Mouse (Mus musculus) spleen, postnatal 14 days (tissue): ENCODE measurements at regions not wholly inside any gene's neighbourhood (a gene's known extent, or its start where the extent isn't known, plus 50 kb on each side); places are given as distances from the start of the nearest gene placed in this dataset.
"Not testable (repeated sequence)": the region's sequence is repeated elsewhere in the genome, so short reads cannot be mapped to it uniquely, and the experiment has no call there.

Experiments used
- DNase-seq, 2 experiments: peaks; one replicate each; pipeline ENCODE4 v3.0.0; 2021 to 2022; ENCODE audit warnings: low spot score in 2 of 2

DNA sequence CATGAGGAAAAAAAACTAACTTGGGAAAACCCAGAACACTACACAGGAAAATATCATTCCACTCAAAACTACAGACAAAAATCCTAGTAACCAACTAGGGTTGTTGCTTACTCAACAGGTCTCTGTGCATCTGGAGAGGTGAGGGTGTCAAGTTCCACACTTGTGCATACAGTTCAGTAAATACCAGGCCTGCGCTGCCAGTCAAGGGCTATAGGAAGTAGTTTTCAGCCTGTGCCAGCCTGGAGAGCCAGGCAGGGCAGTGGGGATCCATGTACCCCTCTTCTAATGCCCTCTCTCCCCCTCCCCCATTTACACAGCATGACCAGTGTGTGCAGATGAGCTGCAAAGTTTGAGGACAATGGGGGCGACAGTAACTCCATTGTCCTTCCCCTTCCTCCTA is 302.8 kb upstream of the Cdh5 start:
- not testable (repeated sequence) for DNase-seq

DNA sequence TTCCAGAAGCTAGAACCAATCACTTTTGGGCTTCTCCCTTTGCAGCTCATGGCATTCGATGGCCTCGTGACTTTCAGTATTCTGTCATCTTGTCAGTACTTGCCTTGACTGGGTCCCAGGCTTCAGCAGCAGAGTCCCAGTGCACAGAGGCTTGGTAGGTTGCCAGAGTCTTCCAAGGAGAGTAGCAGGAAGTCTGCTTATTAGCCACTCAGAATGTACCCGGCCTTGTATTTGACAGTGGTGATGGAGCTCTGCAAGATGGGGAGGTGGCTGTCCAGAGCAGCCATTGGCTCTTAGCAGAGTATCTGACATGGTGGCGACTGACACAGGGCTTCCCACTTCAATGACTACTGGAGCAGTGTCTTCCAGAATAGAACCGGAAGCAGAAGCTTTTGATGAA is 293.3 kb upstream of the Cdh5 start:
- no peak for DNase-seq

DNA sequence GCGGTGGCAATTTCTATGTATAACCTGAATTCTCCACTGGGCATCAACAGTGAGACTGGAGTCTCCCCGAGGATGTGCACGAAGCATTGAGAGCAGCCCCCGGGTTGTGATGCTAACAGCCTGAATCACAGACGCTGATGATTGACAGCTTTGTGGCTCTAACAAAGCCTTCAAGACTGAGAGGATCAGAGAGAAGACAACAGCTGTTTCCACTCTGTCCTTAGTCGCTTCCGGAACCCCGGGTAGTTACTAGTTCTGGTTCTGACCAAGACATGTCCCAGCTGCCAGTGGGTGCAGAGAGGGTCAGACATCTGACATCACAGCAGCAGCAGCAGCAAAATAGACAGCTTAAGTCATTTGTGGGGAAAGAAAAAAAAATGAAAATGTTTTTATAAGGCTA is 292.8 kb upstream of the Cdh5 start:
- no peak for DNase-seq

DNA sequence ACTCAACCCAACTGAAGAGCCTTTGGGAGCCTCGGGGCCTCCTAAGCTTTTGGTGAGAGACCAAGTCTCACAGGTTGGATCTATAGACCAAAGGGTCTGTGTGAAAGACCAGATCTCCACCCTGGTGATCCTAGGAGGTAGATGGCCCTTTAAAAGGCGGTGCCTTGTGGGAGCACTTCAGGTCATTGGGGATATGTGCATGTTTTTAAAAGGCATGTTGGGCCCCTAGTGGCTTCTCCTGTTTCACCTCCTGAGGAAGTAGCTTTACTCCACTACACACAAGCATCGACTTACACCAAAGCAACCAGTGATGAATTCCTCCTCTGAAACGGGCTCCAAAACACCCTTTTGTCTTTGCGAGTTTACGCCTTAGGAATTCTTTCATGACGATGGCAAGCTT is 292.3 kb upstream of the Cdh5 start:
- DNase-seq = no peak

DNA sequence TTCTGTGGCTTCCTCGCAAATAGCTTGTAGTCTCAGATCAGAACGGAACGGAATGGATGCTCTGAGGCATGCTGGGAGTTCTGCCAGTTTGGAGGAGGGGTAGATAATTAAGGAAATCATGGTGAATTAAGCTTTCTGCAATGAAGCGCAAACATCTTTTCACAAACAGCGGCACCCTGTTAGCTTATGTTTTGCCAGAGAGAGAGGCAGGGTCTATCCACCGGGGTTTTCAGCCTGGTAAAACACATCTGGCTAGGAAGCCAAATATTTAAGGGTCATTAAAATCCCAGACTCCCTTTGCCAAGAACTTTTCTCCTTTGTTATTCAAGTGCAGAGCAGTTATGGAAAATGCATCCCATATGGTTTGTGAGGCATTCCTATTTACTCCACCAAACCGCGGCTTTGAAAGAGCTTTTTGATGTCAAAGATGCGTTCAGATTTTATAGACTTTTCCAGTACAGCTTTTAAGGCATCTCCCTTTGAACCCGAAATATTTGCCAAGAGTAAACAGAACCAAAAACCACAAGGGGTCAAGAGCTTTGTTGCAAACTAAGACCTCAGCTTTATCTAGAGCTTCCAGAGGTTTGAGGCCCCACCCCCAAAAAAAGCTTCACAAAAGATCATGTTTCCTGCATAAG is 287.4 kb upstream of the Cdh5 start:
- no peak for DNase-seq

DNA sequence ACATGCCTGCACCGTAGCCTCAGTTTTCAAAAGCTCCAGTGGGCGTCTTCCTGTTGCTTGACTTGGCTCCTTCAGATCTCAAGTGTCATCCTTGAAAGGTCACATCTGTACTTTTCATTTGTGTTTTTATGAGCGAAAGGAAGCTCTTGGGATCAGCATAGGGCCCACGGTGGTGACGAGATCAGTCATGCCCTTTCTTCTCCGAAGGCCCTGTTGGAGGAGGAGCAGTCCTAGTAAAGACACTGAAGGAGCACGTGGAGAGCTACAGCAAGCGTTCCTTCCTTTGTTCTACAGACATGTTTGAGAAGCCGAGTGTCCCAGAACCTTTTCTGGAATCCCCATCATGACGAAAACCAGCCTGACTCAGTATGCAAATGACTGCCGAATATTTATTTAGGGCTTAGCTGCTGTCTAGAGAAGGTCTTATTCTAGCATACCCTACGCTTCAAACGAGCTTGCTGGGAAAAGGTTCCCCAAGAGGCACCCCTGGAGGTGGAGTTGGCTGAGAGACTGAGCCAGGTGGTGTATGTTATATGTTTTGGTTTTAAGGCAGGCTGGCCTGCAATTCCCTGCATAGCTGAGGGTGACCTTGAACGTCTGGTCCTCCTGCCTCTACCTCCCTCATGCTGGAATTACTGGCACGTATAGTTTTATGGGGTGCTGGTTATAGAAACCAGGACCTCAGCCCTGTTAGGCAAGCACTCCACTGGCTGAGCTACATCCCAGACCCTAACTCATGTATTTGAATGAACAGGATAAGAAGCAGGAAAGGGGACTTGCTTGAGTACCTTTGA is 285.1 kb upstream of the Cdh5 start:
- DNase-seq = no peak

DNA sequence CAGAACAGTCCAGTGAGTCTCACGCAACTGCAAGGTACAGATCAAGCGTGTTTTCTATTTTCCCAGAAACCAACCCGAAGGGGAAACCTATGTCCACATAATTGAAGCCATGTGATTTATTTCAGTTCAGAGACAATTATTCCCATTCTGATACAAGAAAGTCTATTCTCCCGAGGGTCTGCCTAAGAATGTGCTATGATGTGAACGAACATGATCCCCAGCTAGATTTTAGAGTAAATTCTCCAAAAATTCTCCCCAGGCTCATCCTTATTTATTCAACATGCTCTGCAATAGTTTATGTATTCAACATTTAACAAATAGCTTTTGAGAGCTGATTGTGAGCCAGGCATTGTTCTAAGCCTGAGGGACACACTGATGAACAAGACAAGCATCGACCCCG is 277.9 kb upstream of the Cdh5 start:
- no peak for DNase-seq

DNA sequence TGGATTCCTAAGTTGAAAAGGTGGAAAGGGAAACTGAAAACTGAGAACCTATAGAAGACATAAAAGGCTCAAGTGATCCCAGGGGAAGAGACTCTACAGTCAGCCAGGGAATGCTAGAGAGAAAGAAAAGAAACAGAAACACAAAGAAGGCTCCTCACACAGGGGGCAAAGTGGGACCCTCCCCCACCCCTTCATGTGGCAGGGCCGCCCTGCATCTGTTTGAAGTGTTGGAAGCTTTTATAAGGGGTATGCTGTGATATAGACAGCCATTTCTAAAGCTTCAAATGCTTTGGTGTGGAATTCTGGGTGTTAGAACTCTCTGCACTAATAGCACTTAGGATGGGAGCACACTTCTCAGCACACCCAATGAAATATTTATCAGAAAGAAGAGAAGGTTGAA is 276.7 kb upstream of the Cdh5 start:
- no peak for DNase-seq

DNA sequence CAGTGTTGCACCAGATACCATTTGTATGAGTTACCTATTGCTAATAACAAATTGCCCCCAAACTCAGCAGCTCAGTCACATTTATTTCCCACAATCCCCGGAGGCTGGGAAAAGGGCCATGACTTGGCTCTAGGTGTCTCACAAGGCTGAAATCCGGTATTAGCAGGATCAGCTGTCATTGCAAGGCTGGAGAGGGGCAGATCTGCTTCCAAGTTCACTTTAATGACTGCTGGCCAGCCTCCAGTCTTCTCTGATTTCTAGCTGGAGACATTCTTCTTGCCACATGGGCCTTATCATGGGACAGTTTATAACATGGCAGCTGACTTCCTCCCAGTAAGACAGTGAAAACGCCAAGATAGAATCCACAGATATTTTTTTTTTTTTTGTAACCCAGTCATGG is 276.1 kb upstream of the Cdh5 start:
- DNase-seq = no peak

DNA sequence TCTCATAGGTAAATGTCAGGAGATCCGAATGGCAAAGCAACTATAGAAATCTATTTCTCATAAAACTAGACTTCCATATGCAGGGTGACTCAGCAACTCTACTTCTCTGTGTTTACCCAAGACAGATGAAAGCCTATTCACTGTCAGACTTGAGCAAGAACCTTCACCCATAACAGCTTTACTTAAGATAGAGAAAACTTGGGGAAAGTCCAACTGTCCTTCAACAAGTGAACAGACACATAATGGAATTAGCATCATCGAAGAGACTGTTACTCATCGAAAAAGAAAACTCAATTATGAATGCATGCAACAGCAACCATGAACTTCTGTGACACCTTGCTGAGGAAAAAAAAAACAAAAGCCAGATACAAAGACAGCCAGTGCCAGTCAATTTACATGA is 271.0 kb upstream of the Cdh5 start:
- no peak for DNase-seq

DNA sequence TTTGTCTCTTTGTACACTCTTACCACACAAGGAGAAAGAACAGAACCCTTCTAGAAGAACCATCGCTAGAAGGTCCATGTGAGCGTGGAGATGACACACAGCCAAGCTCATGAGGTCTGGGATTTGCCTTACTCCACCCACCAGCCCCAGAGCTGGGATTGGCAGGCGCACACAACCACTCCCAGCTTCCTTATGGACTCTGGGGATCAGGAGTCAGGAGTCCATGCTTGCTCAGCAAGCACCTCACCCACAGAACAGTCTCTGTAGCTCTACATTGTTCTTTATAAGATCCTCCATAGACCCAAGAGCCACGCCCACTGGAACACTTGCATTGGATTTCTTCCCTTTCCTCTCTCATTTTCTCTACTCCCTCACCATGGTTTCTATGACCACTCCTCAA is 261.4 kb upstream of the Cdh5 start:
- DNase-seq = no peak

DNA sequence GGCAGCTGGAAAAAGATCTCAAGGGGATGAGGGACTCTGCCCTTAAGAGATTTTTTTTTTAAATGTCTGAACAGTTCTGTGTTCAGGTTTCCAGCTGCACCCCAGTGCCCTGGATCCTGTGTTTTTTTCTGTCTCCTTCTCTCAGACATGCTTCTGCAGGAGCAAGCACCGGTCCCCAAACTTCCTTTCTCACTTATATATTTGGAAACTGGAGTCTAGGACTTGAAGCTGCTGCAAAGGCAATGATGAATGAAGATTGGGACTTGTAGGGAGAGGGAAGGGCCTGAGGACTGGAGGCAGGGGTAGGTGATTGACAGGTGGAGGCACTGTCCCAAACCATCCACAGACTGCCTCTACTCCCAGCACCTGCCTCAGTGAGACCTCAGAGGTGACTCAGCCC is 255.5 kb upstream of the Cdh5 start:
- DNase-seq = no peak

DNA sequence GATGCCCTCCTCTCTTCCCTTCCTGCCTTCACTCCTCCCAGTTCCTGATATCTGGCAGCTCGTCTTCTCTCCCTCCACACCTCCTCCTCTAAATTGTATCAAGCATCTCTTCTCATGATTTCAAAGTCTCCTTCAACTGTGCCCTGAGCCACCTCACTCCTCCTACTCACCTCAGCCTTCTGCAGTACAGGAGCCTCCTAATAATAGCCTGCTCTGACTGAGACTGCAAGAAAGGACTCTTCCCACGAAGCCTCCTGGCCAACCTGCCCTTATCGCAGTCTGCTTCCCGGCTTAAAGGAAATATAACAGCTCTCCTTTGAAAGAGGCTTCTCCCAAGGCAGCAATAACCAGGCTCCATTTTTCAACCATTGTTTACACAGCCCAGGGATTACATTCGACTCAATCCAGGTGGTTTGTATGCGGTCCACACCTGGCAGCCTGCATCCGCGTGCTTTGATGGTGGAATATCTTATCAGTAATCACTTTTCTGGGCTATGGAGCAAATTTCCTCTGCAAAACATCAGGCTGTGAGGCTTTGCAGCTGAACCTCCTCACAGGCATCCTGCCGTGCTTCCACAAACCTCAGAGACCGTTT is 254.9 kb upstream of the Cdh5 start:
- no peak for DNase-seq

DNA sequence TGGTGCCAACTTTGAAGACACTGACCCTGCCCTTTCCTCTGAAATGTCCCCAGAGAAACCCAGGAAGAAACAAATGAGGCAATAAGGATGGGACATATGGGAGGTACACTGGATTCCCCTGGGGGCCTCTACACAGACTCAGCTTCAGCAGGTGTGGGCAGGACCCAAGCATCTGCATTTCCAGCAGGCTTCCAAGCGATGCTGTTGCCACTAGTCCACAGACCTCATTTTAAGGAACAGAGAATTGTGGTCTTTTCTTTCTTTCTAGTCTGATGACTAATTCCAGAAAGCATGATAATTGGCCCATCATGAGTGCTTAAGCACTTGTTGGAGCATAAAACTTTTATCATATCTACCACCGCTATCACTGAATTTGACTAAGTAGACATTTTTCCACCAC is 251.6 kb upstream of the Cdh5 start:
- no peak for DNase-seq

DNA sequence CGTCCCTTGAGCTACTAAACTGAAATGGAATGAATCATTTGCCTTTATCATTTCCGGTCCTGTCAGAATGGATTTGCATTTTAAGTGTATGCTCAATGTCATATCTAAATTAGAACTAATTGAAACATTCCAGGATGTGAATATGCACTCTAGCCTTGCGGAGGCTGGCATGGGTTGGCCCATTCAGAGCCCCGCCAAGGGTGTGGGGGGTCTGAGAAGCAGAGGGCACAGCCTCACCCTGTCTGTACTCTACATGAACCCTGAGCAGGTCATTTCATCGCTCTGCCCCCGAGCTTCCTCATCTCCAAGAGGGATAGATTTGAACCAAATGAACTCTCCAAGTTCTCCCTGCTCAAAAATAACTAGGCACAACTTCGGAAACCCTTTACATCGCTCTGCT is 250.1 kb upstream of the Cdh5 start:
- no peak for DNase-seq

DNA sequence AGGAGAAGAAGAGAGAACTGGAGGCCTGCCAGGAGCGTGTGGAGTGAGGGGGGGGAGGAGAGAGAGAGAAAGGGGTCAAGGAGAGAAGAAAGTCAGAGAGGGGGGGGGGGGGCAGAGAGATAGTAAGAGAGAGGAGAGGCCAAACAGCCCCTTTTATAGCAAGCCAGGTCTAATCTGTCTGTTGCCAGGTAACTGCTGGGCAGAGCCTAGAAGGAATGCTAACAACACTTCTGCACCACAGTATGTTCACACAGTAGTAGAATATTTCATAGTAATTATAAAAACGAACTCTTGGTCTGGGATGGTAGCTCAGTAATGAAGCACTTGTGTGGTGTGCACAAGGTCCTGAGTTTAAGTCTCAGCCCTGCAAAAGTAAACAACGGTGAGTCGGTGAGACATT is 248.4 kb upstream of the Cdh5 start:
- no peak for DNase-seq

DNA sequence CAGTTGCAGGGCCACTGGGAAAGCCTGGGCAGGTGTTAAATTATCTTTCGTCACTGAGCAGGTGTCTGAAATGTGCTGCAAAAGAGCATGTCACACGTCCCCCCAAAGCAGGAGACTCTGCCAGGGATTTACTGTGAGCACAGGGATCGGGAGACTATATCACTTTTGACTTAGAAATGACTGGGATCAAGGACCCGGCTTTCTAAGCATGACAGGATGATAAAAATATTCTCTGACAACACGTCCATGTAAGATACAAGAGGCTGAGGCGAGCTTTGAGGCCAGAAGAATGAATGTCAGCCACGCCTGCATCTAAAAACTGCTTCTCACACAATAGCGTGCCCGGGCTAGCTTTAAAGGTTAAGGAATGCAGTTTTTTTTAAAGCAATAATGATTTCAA is 246.1 kb upstream of the Cdh5 start:
- no peak for DNase-seq

DNA sequence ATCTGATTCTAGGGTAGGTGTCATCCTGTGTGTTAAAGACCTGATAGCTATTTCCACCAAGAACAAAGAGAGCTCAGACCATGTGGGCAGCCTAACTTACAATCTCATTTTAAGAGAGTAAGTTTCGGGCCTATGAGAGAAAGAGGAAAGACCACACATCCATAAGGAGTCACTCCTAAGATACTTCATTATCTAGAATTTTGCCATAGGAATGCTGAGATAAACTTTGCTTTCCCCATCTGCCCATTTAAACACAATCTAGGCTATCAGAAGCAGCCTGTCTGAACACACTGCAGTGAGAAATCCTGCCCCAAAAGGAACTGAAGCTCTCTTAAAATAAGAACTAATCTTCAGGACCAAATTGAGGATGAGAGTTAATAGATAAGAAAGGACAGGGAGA is 242.3 kb upstream of the Cdh5 start:
- no peak for DNase-seq

DNA sequence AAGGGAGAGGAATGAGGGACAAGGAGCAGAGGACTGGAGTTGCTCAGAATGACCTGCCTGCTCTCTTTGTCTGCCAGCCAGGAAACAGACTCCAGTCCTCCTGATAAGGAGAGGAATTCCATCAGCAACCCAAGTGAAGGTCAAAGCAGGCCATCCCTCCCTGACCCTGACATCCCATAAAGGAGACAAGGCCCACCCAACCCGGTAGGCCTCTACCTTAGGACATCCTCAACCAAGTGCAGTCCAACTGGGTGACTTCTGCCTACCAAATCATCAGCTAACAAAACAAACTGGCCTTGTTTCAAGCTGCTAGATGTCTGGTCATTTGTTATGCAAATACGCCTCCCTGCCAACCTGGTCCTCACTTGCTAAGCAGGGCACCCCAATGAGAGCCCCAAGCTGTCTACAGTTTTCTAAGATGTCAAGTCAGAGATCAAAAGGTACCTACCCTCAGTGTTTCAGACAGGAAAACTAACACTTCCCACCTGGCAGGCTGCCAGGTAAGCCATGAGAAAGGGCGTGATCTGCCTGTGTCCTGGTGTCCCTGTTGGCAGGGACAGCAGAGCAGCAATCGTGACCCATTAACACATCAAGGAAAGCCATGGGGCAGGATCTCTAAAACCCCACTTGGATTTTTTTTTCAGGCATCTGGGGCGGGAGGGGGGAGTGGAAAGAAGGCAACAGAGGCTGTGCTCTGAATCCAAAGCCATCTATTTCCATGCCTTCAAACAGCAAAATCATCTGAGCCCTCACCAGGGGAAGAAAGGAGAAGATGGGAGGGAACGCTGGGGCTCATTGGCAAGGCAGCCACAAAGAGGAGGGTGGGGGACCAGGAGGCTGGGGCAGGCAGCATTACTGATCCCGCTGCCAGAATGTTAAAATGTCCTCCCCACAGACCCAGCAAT is 227.6 kb upstream of the Cdh5 start:
- no peak for DNase-seq

DNA sequence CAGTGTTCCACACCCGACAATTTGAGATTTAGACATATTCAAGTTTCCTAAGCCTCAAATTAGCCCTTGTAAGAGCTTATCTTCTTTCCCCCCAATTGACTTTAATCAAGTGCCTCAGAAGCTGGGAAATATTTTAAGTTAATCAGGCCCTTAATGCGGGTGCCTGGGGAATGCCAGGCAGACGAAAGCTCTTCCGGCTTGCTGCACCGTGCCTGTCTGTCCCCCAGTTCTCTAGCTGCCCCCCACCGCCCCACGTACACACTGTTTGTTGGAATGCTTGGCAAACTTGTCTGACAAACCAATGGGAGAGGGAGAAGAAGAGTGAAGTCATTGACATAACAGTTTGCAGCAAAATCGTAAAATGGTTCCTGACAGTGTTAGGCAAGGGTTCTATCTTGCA is 226.9 kb upstream of the Cdh5 start:
- DNase-seq = no peak

DNA sequence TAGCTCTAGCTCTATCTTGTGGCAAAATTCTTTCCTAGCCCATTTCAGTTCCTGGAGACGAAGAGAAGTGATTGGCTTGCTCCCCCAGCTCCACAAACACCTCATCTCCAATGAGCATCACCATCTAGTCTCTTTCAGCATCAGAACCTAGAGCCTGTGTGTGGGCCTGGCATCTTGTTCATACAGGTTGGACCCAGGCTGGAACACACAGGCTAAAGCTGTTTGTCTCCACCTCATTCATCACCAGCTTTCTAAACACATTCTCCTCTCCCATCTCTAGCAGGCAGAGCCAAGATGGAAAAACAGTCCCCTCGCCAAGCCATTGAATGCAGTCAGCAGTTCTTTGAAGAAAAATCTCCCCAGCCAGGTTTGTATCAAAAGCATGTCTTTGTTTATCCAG is 221.9 kb upstream of the Cdh5 start:
- no peak for DNase-seq

DNA sequence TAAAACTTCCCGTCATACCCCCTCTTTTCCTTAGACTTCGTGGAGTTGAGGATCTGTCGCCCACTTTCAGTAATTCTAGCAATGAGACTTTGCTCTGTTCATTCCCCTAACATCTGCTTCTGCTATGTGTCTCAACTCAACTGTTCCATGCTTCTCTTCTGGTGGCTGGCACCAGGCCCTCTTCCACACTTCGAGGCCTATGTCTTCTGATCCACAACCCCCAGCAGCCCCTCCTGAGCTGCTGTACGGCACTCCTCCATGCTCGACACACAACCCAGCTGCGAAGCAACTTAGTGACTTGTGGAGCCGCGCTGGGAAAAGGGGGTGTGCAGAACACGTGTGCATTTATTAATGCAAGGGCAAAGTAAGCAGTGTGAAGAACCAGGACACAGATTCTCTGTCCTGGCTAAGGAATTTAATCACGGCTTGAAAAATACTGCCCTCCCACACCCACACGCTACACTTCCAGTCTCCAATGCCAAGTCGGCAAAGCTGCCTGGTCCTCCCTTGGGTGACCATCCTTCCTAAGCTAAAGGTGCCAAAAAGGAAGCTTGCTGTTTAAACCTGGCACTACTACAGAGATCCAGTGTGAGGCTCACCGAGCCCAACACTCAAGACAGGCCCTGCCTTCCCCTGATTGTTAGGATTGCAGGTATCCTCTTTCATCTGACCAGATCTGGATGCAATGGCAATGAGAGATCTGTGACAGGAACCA is 220.8 kb upstream of the Cdh5 start:
- DNase-seq = no peak
